Mouse (Mus musculus): Measurements from ENCODE around the gene Opcml. TPM values are rescaled to one million over a fixed set of nuclear protein-coding genes. Genes with fewer than 3 reads are reported as not detected.

Opcml gene
- polyA plus RNA-seq, 1 experiment from 2014 or later = 1.7 TPM

- Histone ChIP-seq H3K27me3 (no peaks in the 10 kb centered on the region), H3K9me3 (replicated peaks) (no peaks in the 10 kb centered on the region), H3K27ac (no peak overlapping the region), H3K4me3 (no peak overlapping the region), H3K9ac (no peak overlapping the region), H3K36me3 (no peaks in the 10 kb centered on the region), H3K4me2 (no peak overlapping the region), H3K4me1 (replicated peaks) (no peaks in the 10 kb centered on the region)
- ATAC-seq (replicated peaks; ENCODE audit: insufficient number of reproducible peaks, insufficient read depth, low FRiP score, low read depth) = no peak
- 71% methylated on average over 5 of the region's 5 CpGs for WGBS
Observed at GRCm38 (mm10) chr9:28752908-28753307, 962.3 kb downstream of the Opcml start.

DNA sequence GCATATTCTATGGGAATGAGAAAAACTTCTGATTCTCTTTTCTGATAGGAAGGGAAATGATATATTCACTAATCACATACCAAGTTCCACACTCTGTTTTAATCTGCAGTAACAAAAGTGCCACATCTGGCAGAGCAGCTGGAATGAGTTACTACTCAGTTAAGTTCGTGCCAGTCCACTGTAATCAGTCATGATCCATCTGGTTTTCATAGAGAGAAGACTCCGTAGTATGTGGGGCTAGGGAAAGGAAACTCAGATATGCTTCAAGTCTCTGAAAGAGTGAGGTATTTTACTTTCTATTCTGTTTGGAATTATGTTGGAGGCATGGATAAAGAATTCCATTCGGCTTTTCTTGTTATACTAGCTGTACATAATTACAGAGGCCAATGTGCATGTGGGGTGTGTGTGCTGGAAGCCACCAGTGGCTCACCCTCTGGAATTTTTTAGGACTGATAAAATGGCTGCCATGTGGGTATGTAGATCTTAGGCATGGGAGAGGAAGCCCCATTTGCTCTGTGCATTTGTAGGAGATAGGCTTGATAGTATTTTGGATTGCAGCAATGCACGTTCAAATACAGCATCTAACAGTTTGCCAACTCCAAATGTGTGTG is 966.4 kb downstream of the Opcml start:
- H3K4me3 ChIP-seq = no peak overlapping the region
- no peaks in the 10 kb centered on the region for H3K27me3 ChIP-seq
- no peak overlapping the region for H3K27ac ChIP-seq
- H3K9me3 ChIP-seq (replicated peaks) = no peaks in the 10 kb centered on the region
- no peak overlapping the region for H3K9ac ChIP-seq
- no peak for ATAC-seq (replicated peaks; ENCODE audit: insufficient number of reproducible peaks, insufficient read depth, low FRiP score, low read depth)
- 56% methylated on average over 4 of the region's 4 CpGs for WGBS
- no peak overlapping the region for H3K4me2 ChIP-seq
- H3K36me3 ChIP-seq = no peaks in the 10 kb centered on the region
- no peaks in the 10 kb centered on the region for H3K4me1 ChIP-seq (replicated peaks)

DNA sequence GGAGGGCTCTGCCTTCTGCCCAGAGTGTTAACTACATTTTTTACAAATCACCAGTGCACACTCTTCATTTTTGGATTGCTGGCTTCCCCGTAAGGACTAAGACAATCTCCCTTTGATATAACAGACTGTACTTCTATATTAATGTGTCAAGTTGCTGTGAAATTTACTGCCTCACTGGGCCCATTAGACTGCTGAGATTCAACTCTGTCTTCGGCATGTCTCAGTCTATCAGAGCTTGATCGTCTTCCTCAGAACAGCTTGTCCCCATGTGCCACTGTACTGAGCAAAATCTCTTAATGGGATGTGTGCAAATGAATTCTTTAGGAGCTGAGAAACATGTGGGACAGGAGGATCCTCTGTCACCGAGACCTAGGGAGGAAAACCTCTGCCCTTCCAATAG is 970.9 kb downstream of the Opcml start:
- H3K4me1 ChIP-seq (replicated peaks) = no peaks in the 10 kb centered on the region
- H3K27me3 ChIP-seq = no peaks in the 10 kb centered on the region
- H3K27ac ChIP-seq = no peak overlapping the region
- no peaks in the 10 kb centered on the region for H3K36me3 ChIP-seq
- H3K4me3 ChIP-seq = no peak overlapping the region
- no peak for ATAC-seq (replicated peaks; ENCODE audit: insufficient number of reproducible peaks, insufficient read depth, low FRiP score, low read depth)
- H3K4me2 ChIP-seq = no peak overlapping the region
- WGBS = 79% methylated on average over 4 of the region's 4 CpGs
- H3K9ac ChIP-seq = no peak overlapping the region
- no peaks in the 10 kb centered on the region for H3K9me3 ChIP-seq (replicated peaks)

DNA sequence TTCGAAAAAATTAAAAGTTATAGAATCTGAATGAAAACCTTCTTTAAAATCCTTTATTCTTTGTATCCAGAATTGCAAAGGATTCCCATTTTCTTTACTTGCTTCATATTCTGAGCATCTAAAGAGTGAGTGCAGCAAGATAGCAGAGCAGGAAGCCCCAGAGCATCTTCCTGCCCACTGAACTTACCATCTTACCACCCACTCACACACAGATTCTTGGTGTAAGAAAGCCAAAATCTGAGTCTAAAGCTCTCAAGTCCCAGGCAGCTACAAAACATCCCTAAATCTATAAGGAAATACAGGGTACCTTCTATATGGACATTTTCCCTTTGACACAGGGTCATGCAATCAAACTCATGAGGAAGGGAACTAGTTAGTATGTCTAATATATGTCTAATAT is 973.6 kb downstream of the Opcml start:
- no peaks in the 10 kb centered on the region for H3K9me3 ChIP-seq (replicated peaks)
- H3K27ac ChIP-seq = no peak overlapping the region
- H3K9ac ChIP-seq = no peak overlapping the region
- WGBS = 59% methylated on average over 1 of the region's 1 CpGs
- no peak overlapping the region for H3K4me3 ChIP-seq
- no peaks in the 10 kb centered on the region for H3K4me1 ChIP-seq (replicated peaks)
- no peak for ATAC-seq (replicated peaks; ENCODE audit: insufficient number of reproducible peaks, insufficient read depth, low FRiP score, low read depth)
- H3K4me2 ChIP-seq = no peak overlapping the region
- no peaks in the 10 kb centered on the region for H3K36me3 ChIP-seq
- H3K27me3 ChIP-seq = no peaks in the 10 kb centered on the region

DNA sequence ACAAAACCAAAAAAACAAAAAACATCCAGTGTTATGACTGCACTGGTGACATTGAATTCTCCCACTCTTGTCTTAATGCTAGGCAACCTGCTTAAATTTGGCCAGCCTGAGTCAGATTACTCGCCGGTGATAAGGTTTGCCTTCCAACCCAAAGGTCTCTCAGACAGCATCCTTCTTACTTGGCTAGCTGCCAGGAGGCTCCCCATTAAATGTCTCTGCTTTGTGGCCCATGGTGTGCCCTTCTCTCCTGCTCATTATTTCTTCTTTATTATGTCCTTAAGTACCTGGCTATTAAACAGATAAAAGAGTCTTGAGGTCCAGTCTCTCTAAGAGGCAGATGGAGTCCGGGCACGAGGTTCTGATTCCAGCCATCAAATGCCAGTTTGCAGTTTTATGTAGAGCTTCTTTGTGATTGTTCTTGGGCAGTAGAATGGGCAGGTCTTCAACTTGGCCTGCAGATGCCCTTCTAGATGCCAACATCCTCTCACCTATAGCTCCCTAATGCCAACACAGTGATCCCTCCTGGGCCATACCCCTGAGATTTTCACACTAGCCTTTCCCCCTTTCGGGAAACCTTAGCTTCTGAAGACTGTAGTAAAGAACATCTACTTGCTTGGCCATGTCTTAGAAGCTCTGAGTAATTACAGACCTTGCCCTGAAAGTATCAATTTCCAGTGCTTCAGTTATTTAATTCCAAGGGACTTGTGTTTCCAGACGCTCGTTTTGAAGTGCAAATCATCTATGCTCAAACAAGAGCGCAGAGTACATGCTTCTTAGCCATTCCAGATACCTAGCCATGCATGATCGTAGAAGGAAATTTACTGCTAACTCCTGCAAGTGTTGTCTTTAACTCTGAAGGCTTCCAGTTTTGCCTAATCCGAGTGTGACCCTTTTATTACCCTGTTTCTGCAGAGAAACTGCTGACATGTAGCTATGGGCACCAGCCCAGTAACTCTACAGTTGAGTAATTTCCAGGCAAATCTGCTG is 986.2 kb downstream of the Opcml start:
- no peak overlapping the region for H3K4me3 ChIP-seq
- H3K4me2 ChIP-seq = no peak overlapping the region
- H3K27me3 ChIP-seq = no peaks in the 10 kb centered on the region
- no peaks in the 10 kb centered on the region for H3K36me3 ChIP-seq
- no peak overlapping the region for H3K9ac ChIP-seq
- no peaks in the 10 kb centered on the region for H3K4me1 ChIP-seq (replicated peaks)
- ATAC-seq (replicated peaks; ENCODE audit: insufficient number of reproducible peaks, insufficient read depth, low FRiP score, low read depth) = no peak
- no peaks in the 10 kb centered on the region for H3K9me3 ChIP-seq (replicated peaks)
- H3K27ac ChIP-seq = no peak overlapping the region
- 74% methylated on average over 10 of the region's 10 CpGs for WGBS

- Histone ChIP-seq H3K9ac (no peak overlapping the region), H3K36me3 (no peaks in the 10 kb centered on the region), H3K27ac (no peak overlapping the region), H3K4me1 (replicated peaks) (no peaks in the 10 kb centered on the region), H3K4me3 (no peak overlapping the region), H3K4me2 (no peak overlapping the region), H3K9me3 (replicated peaks) (no peaks in the 10 kb centered on the region), H3K27me3 (no peaks in the 10 kb centered on the region)
- no peak for ATAC-seq (replicated peaks; ENCODE audit: insufficient number of reproducible peaks, insufficient read depth, low FRiP score, low read depth)
- 36% methylated on average over 4 of the region's 4 CpGs for WGBS
Observed at GRCm38 (mm10) chr9:28783834-28784233, 993.3 kb downstream of the Opcml start.

- Histone ChIP-seq H3K4me3 (no peak overlapping the region), H3K4me1 (replicated peaks) (no peaks in the 10 kb centered on the region), H3K9me3 (replicated peaks) (no peaks in the 10 kb centered on the region), H3K9ac (no peak overlapping the region), H3K27ac (no peak overlapping the region), H3K27me3 (no peaks in the 10 kb centered on the region), H3K4me2 (no peak overlapping the region), H3K36me3 (no peaks in the 10 kb centered on the region)
- no peak for ATAC-seq (replicated peaks; ENCODE audit: insufficient number of reproducible peaks, insufficient read depth, low FRiP score, low read depth)
- WGBS = 58% methylated on average over 1 of the region's 1 CpGs
Observed at GRCm38 (mm10) chr9:28789439-28789838, 998.9 kb downstream of the Opcml start.

DNA sequence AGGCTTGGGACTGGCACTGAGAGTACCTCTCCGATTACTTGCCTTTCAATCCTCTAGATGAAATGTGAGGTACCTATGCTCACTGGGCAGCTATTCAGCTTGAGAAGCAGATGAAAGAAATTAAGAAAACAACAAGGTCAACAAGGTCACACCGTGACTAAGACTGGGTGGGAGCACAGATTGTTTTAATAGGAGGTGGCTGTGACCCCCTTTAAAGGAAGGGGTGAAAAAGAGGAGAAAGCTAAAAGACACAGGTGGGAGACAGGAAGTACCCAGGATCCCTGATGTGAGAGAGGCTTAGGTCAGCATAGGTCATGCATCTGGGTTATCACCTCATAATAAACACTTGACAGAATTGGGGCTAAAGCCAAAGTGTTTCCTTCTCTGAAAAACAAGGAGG is 1009.5 kb downstream of the Opcml start:
- no peak overlapping the region for H3K27ac ChIP-seq
- H3K4me2 ChIP-seq = no peak overlapping the region
- H3K9ac ChIP-seq = no peak overlapping the region
- no peaks in the 10 kb centered on the region for H3K27me3 ChIP-seq
- no peaks in the 10 kb centered on the region for H3K36me3 ChIP-seq
- H3K4me3 ChIP-seq = no peak overlapping the region
- no peak for ATAC-seq (replicated peaks; ENCODE audit: insufficient number of reproducible peaks, insufficient read depth, low FRiP score, low read depth)
- peaks cover 6% of the 10 kb centered on the region for H3K4me1 ChIP-seq (replicated peaks)
- no peaks in the 10 kb centered on the region for H3K9me3 ChIP-seq (replicated peaks)
- WGBS = 33% methylated on average over 2 of the region's 2 CpGs

DNA sequence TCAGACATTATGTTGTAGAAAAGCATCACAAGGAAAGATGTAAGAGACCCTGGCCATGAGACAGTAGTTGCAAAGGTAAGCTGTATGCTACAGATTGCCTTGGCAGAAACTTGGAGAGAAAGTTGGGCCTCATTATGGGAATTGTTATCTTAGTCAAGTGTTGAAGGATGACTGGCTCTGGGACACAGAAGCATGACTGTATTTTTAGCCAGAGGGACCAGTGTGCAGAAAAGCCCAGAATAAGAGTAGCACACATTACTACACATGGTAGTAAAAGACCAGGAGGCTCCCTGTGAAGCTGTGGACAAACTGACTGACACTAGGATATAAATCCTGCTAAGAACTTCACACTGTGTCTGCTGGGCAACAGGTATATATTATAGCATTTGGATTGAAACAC is 1016.1 kb downstream of the Opcml start:
- Histone ChIP-seq H3K4me2 (no peak overlapping the region), H3K9me3 (replicated peaks) (no peaks in the 10 kb centered on the region), H3K4me1 (replicated peaks) (no peaks in the 10 kb centered on the region; the same call in 1 of the 2 replicates), H3K27me3 (no peaks in the 10 kb centered on the region), H3K4me3 (no peak overlapping the region), H3K9ac (no peak overlapping the region), H3K36me3 (no peaks in the 10 kb centered on the region), H3K27ac (peak overlapping the region; percentile 63)
- ATAC-seq (replicated peaks; ENCODE audit: insufficient number of reproducible peaks, insufficient read depth, low FRiP score, low read depth) = no peak

GRCm38 (mm10) chr9:28822060-28822459 is 1031.5 kb downstream of the Opcml start:
- no peak overlapping the region for H3K27ac ChIP-seq
- H3K9me3 ChIP-seq (replicated peaks) = no peaks in the 10 kb centered on the region
- no peak for ATAC-seq (replicated peaks; ENCODE audit: insufficient number of reproducible peaks, insufficient read depth, low FRiP score, low read depth)
- H3K9ac ChIP-seq = no peak overlapping the region
- H3K4me1 ChIP-seq (replicated peaks) = no peaks in the 10 kb centered on the region
- no peak overlapping the region for H3K4me3 ChIP-seq
- WGBS = 99% methylated on average over 3 of the region's 3 CpGs
- H3K27me3 ChIP-seq = no peaks in the 10 kb centered on the region
- H3K4me2 ChIP-seq = no peak overlapping the region
- no peaks in the 10 kb centered on the region for H3K36me3 ChIP-seq

GRCm38 (mm10) chr9:28822466-28822865 is 1031.9 kb downstream of the Opcml start:
- no peak overlapping the region for H3K9ac ChIP-seq
- no peaks in the 10 kb centered on the region for H3K27me3 ChIP-seq
- H3K27ac ChIP-seq = no peak overlapping the region
- no peak for ATAC-seq (replicated peaks; ENCODE audit: insufficient number of reproducible peaks, insufficient read depth, low FRiP score, low read depth)
- H3K4me2 ChIP-seq = no peak overlapping the region
- no peaks in the 10 kb centered on the region for H3K36me3 ChIP-seq
- no peak overlapping the region for H3K4me3 ChIP-seq
- no peaks in the 10 kb centered on the region for H3K4me1 ChIP-seq (replicated peaks)
- 65% methylated on average over 5 of the region's 5 CpGs for WGBS
- H3K9me3 ChIP-seq (replicated peaks) = no peaks in the 10 kb centered on the region

DNA sequence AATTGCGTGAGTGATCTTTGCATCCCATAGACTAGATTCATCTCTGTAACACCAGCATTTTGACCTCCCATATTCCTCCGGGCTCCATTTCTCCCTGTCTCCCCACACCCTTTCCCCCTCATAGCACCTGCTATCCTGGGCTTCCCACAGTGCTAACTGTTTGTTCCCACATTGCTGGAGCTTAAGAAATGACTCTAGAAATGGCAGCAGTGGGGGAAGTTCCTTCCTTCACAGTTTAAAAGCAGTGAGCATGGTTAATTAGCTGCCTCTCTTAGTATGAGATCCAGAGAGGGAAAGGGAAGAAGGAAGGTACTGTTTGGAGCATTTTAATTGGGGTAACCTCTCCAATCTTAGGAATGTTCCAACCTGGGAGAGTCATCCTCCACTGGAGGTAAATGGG is 1035.2 kb downstream of the Opcml start:
- no peaks in the 10 kb centered on the region for H3K4me1 ChIP-seq (replicated peaks)
- no peak overlapping the region for H3K27ac ChIP-seq
- H3K4me3 ChIP-seq = no peak overlapping the region
- no peak for ATAC-seq (replicated peaks; ENCODE audit: insufficient number of reproducible peaks, insufficient read depth, low FRiP score, low read depth)
- no peak overlapping the region for H3K4me2 ChIP-seq
- H3K27me3 ChIP-seq = no peaks in the 10 kb centered on the region
- H3K9me3 ChIP-seq (replicated peaks) = no peaks in the 10 kb centered on the region
- H3K9ac ChIP-seq = no peak overlapping the region
- H3K36me3 ChIP-seq = no peaks in the 10 kb centered on the region
- 80% methylated on average over 2 of the region's 2 CpGs for WGBS
